Mouse (Mus musculus) c-Kit-positive CD71-positive TER-119-positive erythroid progenitor cells, embryonic 14.5 days (primary cell): ENCODE data around the gene Slc35b4.

ENCODE experiments used
- DNase-seq: peaks from one replicate; pipeline ENCODE4 v3.0.0-alpha.2; 2013; ENCODE audit warnings: low spot score

The Slc35b4 gene

DNA sequence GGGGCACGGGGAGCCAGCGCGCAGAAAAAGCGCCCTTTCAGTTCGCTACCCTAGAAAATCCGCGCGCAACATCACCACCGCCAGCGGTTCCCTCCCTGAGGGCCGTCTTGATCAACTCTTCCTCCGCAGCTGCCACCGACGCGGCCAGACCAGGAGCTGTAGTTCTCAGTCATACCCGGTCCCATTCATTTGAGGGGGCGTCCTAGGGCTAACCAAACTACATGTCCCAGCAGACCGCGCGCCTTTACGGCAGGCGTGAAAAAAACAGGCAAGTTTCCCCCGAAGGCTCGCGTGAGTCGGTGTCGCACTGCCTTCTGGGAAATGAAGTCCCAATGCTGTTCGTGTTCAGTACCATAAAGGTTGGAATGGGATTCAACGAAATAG lies at the start of gene Slc35b4:
Slc35b4 (minus strand) TSS at position 248 of the 384 bp plus-strand sequence.
- DNase-seq: peak; percentile 87

DNA sequence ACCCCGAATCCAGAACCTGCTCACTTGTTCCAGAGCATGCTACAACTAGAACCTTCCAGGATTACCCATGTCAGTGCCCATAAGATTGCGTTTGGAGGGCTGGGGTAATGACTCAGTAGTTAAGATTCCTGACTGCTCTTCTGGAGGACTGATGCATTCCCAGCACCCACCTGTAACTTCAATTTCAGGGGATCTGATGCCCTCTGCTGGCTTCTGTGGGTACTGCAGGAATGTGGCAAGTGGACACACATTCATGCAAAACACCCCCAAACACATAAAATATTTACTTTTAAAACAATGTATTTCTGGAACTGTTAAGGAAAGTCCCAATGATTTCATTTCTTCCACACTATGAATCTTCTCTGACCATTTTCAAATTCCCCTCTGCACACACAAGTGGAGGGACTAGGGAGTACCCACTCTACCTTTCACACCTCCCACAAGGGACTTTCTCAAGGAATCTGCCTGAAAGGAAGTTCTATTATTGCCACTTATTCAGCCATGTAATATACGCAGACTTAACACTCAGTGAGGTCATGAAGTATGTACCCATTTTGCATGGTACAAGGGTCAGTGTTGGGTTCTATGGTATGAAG lies 48.2 kb upstream of the Slc35b4 start:
- DNase-seq: no peak

DNA sequence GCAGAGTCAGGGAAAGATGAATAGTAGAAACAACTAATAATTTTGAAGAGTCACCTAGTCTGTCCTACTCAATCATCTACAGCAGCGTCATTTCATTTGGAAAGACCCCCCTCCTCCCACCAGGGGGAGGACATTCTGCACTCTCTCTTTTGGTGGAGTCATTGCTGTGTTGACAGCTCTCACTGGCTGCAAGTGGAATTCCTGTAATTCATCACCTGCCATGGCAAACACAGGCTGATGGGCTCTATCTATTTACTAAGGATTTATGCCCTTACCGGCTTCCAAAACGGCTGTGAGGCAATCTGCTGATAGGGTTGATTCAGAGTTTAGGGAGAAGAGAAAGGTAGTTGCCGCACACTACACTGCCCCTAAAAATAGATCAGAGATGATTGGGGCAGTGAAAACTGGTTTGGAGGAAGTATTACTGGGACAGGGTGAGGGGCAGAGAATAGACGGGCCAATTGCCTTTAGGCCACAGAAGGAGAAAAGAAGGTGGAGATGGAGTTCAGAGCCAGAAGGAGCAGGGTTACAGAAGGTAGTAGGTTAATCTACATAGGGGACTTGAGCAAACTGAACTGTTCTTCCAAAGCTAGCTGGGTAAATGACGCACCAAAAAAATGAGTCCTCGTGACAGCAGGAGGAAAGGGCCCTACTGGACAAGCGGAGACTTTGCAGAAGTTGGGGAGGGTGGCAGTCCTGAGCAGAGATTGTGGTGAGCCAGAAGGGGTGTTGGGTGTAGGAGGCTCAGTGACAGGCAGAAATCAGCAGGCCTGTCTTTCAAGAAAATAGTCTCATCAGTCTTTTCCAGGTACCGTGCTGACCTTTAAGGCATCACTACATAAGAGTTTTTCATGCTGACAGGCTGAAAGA lies 39.8 kb upstream of the Slc35b4 start:
- no peak for DNase-seq

DNA sequence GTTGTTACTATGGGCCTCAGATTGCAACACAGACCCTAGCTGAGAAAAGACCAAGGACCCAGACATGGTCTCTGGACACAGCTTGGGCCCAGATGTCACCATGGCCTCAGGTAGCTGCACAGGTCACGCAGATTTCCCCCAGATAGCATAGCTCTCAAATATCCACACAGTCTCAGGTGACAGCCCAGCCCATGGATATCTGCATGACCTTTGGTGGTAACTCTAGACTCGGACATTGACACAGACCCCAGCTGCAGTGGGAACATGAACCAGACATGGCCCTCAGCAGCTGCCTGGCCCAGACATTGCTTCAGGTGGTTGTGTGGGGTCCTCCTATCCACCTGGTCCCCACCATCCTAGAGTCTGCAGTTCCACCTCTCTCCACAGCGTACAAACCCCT lies 28.8 kb upstream of the Slc35b4 start:
- no peak for DNase-seq

DNA sequence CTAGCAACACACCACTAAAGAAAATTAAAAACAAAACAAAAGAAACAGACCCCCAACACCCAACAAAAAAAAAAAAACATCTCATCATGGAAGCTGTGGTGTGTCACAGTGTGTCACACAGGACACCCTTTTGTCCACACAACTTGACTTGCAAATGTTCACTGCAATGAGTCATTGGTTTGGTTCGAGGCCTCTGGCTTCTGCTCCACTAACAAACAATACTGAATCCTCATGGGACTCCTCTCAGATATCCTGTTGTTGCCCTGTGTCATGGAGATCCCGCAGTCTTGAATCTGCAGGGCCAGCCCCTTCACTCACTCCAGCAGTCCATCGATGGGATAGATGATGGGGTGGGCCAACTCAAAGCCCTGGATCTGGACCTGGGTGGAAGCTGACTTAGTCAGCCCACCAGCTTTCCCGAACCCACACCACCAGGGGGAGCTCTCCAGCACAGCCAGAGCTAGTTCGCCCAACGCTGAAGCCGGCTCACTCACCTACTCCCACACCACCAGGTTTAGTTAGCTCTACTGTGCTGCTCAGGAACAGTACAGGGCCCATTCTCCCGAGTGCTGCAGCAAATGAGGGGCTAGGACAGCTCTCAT lies 28.2 kb upstream of the Slc35b4 start:
- no peak for DNase-seq

DNA sequence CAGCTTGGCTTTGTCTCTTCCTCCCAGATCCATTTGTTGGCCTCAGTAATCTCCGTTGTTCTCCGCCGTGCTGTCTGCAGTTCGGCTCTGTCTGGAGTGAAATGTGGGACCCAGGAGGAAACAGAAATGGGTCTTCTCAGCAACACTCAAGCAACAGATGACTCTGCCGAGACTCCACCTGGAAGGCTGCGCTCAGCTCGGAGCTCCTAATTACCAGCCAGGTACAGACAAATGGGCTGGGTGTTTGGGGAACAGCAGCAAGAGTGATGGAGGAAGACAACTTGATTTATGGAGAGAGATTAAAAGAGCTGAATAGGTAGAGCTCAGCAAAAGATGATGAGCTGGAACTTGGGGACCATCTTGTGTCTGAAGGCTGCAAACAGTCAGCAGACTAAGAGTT lies 26.6 kb upstream of the Slc35b4 start:
- DNase-seq: no peak

DNA sequence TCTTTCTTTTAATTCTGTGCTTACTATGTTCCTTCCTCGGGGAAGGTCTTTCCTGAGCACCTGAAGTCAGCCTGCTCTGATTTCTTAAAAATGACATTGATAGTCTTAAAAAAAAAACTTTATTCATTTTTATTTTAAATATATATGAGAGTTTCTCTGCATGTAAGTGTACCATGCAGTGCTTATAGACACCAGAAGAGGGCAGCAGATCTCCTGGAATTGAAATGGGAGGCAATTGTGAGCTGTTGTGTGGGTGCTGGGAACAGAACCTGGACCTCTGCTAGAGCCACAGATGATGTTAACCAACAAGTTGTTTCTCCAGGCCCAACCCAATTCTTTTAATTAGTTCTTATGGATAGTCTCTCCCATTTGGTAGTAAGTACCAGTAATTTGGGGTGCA lies 18.1 kb upstream of the Slc35b4 start:
- DNase-seq: no peak

DNA sequence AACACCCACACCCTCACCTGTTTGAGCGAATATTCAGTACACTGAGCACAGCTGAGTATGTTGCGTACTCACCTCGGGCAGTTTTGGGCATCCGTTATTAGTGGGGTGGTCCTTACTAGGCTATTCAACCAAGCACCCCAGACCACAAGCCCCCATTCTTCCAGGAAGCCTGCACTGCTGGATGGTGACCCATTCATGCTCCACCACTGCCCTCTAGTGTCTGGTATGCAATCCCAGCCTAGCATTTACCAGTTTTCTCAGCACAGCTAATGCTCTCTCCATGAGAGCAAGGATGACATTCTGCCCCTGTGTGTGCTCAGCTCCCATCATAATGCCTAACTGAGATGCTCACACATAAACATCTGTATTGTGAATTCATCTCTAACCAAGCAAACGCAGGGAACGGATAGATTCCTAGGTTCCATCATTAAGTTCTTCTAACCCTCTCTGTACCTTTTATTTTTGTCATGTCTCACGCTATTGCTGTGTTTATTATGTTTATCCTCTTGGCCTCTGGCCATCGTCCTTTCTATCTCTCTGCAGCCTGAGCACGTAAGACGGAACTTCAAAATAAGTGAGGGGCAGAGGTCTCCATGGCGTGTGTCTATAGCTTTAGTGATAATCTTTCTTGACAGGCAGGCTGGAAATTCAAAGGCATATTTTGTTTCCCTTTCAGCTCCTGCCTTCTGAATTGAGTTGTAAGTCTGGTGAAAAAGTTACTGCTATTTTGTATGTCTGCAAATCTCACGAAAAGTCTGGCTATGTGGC lies 17.0 kb upstream of the Slc35b4 start:
- peak; percentile 23 for DNase-seq

DNA sequence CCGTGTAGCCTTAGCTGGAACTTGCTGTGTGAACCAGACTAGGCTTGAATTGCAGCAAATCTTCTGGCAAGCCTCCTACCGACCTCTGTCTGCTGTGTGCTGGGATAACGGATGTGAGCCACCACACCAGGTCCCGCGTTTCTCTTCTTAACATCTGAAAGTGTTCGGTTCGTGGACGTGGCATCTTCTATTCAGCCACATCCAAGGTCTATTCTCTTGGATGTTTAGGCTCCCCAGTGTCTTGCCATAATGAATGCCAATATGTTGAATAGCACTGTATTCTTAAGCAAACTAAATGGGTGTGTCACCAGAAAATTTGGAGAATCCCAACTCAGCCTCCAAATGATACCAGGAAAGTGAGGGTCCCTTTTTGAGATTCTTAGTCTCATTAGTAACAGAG lies 14.5 kb upstream of the Slc35b4 start:
- DNase-seq: no peak

DNA sequence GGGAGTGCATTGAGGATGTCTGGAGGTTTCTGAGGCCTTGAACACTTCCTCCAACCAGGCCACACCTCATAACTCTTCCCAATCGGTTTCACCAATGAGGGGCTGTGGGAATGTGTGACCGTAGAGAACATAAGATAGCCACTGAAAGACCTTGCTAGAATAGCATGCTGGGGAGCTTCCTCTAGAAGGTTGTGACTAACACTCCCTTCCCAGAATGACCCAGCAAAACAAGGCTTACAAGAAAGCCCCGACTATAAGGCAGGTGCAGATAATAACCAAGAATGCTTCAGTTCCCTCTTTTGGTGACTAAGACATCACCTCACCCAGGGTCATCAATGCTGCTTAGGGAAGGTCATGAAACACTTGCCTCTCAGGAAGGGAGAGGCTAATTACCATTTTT lies 12.6 kb upstream of the Slc35b4 start:
- no peak for DNase-seq

DNA sequence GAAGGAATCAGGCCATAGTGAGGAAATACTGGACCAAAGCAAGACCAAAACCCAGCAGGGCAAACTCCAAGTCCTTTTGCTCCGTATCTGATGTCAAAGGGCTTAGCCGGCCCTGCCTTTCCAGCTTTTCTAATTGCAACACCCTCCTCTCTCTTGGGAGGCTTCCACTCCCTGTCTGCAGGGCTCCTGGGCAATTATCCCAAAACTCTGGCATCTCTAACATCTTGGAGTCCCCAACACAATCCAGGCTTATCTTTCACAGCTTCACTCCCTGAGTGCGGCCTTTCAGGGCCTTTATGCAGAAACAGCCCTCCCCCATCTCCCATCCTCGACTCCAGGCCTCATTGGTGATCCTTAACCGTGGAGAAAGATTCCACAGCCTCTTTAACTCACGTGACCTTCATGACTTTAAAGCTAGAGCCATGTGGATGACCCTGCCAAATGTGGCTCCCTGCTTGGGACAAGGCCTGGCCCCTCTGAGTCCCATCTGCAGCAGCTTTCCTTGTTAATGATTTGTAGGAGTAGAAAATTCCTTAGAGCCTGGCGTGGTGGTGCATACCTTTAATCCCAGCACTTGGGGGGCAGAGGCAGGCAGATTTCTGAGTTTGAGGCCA lies 11.2 kb upstream of the Slc35b4 start:
- DNase-seq: no peak

DNA sequence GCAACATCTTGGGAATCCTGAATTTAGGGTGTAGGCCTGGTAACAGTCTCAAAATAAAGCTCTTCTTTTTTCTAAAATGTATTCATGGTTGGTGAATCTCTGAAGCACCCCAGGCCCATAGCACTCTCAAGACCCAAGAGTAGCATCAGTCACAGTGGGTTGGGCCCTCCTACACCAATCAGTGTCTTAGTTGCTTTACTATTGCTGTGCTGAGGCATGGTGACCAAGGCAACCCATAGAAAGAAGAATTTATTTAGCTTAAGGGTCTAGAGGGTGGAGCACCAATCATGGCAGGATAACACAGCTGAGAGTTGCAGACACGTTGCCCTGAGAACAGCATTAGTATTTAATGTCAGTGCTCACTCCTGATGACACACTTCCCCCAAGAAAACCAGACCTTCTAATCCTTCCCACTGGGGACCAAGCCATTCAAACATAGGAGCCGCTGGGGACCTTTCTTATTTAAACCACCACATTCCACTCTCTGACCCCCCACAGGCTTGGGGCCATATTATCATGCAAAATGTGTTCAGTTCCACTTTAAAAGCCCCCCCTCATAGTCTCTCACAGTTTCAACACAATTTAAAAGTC lies 10.5 kb upstream of the Slc35b4 start:
- DNase-seq: no peak

DNA sequence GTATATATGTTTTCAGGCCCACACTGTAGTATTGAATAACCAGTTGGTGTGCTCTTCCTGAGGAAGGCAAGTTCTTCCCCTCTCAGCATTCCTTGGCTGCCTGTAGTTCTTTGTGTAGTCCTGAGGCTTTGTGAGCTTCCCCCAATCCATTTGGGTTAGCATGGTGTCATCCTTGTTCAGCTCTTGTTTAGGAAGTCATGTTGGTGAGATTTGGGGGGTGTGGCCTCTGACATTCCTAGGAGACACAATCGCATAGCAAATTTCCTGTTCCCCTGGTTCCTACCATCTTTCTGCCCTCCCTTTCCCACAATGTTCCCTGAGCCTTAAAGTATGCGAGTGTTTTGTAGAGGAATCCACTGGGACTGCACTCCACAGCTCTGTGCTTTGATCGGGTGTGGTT lies 6.4 kb upstream of the Slc35b4 start:
- no peak for DNase-seq

DNA sequence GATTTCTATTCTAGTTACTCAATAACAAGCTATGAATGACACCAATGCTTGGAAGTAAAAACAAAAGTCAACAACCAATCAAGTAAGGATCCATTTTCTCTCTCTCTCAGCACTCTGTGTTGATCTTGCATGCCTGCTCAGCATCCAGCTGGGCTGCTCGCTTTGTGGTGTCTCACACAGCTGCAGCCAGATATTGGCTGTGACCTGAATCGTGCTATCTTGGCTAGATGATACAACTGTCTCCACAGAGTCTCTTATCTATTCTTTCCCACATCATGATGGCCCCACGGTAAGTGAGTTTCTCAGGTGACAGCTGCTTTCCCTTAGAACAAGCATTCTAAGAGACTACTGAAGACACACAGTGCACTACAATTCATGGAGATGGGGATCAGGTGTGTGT lies 5.0 kb upstream of the Slc35b4 start:
- DNase-seq: no peak

DNA sequence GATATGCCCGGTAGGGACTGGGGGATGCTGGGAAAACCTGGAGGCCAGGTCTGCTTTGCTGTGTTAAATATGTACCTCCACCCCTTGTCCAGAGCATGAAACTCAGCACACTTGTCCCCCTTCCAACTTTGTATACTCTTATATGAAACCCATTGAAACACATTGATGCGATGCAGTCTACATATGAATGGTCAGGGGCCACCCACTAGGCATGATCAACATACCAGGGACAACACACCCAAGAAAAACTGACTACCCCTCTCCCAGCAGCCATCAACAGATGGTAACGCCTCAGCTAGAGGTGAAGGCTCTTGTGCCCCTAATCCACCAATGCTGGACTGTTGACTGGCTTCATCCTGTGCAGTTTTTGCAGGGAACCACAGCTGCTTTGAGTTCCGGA lies 3.0 kb upstream of the Slc35b4 start:
- DNase-seq: no peak

DNA sequence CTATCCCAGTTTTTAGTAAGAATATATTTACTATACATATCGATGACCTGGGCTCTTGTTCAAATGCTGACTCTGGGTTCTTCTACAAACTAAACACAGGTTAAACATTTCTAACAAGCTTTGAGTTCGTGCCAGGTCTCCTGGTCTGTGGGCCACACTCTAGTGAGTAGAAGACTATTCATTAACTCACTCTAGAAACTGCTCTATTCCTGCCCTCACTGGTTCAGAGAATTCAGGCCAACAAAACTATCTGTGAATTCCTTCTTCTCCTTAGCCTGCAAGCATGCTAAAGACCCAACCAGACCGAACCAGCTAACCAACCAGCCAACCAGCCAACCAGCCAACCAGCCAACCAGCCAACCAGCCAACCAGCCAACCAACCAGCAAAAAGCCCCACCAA lies 2.1 kb upstream of the Slc35b4 start:
- DNase-seq: no peak

DNA sequence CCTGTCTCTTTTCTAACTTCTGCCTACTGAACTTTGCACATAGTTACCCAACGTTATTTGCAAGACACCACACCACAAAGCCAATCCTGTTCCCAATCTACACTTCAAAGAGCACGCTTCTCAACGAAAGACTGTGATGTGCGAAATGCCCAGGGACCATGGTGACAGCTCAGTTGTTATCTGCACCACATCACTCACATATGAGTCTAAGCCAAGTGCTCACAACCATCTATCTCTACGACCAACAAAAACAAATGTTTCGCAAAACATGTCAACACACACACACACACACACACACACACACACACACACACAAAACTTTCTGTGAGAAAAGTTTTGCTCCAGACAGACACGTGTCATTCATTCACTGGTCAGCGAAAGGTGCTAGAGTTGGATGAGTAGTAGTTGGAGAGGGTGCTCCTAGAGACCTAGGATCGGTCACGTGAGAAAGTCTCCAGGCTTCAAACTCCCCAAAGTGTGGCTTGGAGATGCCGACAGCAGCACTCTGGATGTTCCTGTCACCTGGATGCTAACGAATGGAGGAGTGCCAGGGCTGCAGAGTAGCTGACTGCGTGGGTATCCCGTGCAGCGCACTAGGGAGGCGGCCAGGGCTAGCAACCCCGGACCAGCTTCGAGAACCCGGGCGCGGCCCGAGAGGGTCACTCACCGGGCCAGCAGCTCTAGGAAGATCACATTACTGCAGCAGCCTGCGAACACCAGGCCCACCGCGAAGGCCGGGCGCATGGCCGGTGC lies 624 bp downstream of the Slc35b4 start:
- DNase-seq: peak; percentile 54

DNA sequence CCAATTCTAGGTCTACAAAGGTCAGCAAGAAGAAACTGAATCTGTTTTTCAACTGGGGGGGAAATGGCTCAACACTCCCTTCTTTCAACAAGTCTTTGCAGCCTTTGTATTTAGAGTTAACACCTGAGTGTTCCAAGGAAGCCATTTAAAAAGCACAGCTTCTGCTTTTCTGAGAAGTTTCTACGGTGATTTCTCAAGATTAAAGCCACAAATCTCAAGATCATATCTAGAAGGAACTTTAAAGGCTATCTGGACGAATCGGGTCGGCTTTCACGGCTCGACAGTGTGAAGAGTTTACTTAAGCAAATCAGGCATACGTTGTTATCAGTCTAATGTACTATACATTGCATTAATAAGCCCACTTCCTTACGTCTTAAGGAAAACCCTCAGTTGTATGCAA lies 2.2 kb downstream of the Slc35b4 start:
- no peak for DNase-seq

DNA sequence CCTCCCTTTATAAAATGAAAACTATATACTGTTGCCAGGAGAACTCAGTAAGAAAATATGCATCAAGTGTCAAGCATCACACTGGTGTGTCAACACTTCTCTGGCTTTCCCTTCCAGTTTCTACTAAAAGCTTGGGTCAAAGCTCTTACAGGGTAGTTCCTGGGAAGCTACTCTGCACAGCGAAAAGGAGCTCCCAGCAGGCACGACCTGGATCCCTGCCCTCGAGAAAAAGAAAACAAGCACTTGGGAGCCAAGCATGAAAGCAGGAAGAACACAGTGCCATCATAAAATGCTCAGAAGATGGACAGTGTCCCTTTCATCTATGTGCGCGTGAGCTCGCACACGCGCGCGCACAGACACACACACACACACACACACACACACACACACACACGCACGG lies 3.7 kb downstream of the Slc35b4 start:
- no peak for DNase-seq

DNA sequence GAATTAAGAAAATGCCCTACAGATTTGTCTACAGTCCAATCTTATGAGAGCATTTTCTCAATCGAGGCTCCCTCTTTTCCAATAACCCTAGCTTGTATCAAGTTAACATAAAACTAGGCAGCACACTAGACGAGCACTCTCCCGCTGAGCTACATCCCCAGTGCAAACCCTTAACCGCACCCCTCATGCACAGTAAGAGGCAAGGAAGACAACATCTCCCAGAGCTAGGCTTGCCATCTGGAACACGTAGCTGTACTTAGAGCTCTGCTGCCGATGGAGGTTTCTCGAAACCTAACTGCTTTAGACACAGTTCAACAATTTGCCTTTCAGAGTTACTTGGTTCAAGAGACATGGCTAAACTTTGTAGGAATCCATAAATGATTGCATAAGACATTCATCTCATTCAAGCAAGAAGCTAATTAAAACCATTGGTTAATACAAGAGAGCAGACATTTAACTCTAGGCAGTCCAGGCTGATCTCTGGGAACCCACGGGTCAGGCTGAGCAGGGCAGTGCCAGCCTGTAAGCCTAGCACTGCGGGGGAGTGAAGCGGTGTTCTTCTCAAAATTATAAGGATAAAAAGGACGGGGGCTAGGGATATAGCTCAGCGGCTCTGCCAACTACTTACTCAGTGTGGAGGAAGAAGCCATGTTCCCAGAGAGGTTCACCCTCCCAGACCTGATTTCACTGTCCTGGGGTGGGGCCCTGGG lies 5.0 kb downstream of the Slc35b4 start:
- DNase-seq: no peak
